Mouse (Mus musculus) heart, postnatal 4 days (tissue): ENCODE measurements at regions not wholly inside any gene's neighbourhood (a gene's known extent, or its start where the extent isn't known, plus 50 kb on each side); places are given as distances from the start of the nearest gene placed in this dataset.
A peak's percentile ranks its signal among the peaks of the same experiment; 100 is the strongest.
"Not testable (repeated sequence)": the region's sequence is repeated elsewhere in the genome, so short reads cannot be mapped to it uniquely, and the experiment has no call there.

Source experiments
- DNase-seq: peaks from one replicate; pipeline ENCODE4 v3.0.0; 2021

DNA sequence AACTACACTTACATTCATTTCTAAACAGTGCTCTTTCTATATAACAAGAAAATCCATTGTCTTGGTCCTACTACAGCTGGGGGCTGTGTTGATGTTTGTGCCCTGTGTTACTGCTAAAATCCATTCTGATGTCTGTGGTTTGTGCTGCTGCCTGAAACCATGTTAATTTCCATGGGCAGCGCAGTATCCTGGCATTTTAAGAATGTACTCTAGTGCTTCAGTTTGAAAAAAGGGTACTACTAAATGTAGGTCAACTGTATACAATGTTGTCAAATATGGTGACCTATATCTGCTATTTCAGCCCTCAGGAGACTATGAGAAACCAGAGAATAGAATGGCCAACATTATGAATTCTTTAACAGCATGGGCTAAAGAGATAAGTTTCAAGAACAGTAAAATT lies 1052.2 kb downstream of the Hace1 start:
- DNase-seq = no peak

DNA sequence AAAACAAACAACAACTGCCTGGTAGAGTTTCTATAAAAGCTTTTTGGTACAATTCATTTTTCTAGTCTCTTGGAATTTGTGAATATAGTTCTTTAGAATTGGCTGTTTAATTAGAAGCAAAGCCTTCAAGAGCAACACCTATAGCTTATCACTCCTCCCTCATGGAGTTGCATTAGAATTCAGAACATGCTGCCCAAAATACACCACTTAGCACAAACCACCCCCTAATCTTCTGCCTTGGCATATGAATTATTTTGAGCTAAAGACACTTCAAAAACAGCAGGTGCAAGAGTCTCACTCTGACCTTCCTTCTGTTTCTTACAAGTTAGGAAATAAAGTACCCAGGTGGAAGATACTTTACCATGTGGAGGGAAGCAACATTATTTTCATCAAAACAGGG lies 1085.4 kb downstream of the Hace1 start:
- DNase-seq = no peak

DNA sequence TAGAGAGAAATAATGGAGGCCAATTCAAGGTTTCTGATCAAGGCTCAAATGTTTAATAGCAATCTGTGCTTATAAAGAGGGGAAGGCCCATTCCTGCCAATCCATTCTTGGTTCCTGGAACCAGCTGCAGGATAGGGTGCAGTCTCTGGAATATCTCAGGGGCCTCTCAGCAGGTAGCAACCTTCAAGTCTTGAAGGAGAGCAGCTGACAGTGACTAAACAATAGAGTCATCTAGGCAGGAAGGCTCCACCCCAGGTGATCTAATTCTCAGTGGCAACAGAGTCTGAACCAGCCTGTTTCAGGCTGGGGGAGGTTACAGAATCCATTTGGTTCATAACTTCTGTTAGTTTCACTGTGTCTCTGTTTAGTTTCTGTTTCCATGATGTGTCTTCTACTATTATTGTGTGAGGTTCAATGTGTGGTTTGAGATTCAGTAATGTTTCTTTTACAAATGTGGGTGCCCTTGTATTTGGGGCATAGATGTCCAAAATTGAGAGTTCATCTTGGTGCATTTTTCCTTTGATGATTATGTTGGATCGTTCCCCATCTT lies 1112.3 kb downstream of the Hace1 start:
- not testable (repeated sequence) for DNase-seq

DNA sequence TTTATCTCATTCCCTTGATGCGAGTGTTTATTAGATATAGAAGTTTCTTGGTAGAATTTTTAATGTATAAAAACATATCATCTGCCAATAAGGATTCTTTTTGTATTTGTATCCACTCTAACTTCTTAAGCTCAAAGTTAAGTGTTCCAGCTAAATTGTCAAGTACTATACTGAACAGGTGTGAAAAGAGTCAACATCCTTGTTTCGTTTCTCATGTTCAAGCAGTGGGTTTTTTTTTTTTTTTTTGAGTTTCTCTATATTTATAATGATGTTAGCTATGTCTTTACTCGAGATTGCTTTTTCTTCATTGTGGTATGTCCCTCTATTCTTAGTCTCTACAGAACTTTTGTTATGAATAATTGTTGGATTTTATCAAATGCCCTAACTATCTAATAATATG lies 1115.0 kb downstream of the Hace1 start:
- DNase-seq = no peak

DNA sequence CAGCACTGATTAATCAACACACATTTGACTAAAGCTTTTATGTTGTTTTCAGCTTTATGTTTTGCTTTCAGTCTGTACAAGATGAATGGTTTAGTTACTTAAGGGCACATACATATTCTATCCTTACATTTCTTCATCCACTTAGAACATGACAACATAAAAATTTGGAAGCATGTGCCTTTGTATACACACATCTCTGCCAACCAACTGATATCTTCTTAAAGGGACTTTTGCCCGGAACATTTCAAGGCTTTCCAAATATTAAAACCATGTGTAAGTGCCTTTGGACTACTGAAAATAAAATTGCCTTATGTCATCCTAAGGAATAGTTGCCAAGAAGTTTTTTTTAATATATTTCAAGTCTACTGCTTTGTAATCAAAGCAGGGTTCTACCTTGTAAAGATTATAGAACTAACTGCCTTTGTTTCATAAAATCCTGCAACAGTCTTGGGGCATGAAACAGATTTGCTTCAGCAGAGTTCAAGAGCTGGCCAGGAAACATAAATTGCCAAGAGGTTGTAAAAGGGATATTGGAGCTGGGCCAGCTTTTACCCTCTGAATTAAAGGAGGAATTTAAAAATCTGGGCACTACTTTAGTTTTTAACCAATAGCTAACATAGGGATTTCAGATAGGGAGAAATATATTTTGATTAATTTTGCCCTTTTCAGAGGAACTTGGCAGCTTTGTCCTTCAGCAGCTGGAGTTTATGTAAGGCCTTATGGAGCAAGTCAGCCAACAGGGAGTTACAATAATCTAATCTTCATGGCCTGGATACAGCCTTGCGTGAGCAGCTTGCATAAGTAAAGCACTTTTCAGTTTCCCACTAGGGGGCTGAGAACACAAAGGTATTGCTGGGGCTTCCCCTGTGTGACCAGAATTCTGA lies 1120.0 kb downstream of the Hace1 start:
- peak; percentile 21 for DNase-seq

DNA sequence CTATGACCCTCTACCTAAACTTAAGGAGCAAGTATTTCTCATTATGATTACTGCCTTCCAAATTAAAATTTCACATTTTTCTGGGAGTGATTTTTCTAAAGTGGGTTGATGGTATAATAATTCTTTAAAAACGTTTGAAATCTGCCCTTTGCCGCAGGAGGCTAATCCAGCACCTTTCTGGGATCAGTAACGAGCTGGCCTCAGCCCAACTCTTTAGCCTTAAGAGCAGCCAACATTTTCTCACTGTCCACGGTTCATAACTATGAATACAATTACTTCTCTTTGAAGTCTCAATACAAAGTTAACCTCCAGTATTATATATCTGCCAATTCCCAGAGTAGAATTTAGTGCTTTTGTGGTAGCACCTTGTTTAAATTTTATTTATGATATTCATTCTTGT lies 1123.6 kb downstream of the Hace1 start:
- no peak for DNase-seq

DNA sequence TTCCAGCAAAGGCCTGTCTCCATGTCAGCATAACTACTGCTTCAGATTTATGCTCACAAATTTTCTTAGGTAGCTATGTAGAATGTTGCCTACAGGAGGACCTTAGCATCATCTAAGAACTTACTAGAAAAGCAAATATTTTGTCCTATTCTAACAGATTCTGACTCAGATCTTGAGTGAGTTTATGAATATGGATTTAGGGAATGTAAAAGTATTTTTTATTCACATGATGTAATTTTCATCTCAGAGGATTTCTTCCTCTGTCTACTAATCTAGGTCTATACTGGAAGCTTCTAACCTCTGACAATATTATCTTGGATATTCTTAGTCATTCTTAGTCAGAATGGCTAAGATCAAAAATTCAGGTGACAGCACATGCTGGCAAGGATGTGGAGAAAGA lies 1130.4 kb downstream of the Hace1 start:
- DNase-seq = not testable (repeated sequence)

DNA sequence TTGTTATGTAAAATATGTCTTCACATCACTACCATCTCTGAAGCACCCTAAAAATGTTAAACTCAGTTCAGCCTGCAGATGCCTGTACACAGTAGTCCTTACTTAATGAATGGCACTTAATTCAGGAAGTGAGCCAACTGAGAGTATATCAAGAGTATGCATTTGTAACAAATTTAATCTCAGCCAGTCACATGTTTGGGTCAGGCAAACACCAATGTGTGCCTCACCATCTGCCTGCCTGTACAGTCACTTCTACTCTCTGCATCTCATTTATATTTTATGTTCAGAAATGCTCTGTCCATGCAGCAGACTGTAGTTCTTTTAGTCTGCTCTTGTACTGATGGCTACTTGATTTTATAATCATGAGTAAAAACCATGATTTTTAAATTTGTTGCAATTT lies 1135.1 kb downstream of the Hace1 start:
- no peak for DNase-seq

DNA sequence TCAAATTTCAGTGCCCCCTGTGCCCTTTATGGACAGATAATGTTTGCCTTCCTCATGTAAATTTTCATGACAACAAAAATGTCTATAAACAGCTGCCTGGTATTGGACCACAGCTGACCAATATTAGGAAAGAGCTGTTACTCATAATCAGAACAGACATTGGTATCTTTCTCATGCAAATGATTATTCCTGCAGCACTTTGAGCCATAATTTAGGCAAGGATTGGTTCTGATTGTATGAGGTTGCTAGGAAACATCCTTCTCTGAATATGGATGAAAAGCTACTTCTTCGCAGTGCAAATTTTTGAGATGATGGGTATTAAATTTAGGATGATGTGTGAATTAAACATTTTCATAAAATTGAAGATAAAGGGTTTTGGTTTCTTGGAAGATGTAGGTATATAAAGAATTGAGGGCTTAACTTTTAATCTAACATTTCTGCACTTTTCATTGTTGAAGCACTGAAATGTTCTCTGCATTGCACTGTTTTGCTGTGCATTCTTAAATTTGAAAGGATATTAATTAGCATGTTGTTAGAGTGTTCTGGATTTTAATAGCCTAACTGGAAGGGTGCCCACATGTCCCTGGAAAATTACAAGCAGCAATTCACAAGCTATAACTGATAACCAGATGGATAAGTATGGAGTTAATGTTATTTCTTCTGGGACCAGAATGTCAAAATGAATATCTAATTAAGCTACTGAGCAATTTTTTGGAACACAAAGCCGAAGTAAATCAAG lies 1140.9 kb downstream of the Hace1 start:
- DNase-seq = no peak

DNA sequence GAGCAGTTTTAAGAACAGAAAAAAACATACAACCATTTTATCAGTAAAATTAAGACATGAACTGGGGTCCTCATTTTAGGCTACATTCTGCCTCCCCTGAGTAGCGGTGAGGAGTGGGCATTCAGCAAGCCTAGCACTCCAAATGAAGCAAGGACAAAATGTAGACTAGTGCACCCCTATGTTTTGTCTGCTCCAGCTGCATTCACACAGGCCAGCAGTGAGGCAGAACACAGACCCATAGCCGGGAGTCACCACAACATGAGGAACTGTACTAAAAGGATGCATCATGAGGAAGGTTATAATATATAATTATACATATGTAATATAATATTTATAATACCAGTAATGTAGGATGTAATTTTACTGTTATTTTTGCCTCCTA lies 1141.5 kb downstream of the Hace1 start:
- no peak for DNase-seq

DNA sequence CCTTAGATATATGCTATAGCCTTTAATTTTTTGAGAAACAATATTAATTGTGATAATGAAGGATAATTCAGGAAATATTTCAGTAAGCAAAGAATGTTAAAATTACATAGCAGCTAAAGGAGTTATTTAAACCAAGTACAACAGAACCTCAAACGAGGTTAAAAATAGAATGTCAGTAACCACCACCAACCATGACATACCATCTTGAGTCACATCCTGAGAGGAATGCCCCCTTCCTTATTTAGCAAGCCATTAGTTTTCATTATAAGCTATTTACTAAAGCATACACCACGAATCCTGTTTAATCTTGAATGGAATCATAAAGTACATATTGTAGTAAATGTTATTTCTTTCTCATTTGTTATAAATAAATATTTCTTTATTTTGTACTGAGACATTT lies 1146.0 kb downstream of the Hace1 start:
- no peak for DNase-seq

DNA sequence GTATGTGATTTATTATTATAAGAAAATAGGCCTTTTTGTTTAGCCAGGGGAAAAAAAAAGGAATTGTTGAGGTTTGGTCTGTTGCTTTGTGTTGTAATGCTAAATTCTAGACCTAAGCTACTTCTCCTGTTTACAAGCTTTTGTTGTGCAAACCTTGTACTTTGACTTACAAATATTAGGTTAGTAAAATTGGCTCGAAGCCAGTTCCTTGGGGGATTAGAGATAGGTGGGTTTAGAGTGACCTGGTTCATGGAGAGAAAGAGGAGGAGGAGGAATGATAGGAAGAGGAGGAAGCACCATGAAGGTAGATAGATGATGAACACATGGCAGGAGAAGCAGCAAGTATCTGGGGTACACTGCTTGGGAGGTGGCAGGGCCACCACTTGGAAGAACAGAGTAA lies 1153.0 kb downstream of the Hace1 start:
- DNase-seq = no peak

DNA sequence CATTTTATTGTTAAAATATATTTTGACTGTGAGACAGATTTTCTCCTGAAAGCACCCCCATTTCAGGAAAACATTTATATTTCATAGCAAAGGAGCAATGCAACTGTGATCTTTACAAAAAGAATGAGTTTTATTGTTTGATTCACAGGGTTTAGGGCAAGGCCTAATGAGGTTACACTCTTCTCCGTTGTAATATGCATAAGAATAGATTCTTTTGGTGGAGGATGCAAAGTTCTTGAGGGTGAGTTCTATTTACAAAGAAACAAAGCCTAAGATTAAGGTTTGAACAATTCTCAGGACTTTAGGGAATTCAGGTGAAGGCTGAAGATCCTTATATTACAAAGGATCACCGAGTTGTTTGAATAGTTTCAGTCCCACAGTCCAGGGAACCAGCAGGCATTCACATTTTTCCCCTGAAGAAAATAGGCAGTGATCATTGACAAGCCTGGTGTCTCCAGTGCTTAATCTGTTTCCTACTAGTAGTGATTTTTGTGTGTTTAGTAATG lies 1156.2 kb downstream of the Hace1 start:
- DNase-seq = no peak

DNA sequence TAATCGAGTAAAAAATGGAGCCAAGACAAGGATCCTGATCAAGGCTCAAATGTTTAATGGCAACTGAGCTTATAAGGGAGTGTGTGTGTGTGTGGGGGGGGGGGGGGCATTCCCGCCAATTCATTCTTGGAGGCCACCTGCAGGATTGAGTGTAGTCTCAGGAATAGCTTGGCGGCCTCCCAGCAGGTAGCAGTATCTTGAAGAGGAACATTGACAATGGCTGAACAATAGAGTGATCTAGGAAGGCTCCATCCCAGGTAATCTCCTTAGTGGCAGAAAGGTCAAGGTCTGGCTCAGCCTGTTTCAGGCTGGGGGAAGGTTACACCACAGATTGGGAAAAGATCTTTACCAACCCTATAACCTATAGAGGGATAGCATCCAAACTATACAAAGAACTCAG lies 1163.5 kb downstream of the Hace1 start:
- DNase-seq = no peak

DNA sequence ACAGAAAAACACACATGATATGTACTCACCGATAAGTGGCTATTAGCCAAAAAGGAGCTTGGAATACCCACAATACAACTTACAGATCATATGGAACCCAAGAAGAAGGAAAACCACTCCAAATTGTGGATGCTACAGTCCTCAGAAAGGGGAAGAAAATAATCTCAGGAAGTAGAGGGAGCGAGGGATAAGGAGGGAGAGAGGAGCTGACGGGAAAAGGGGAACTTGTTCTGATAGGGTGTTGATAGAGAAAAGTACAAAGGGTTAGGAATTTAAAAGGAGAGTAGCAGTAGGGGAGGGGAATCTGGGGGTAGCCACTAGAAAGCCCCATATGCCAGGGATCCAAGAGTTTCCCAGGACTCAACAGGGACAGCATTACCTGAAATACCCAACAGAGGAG lies 1164.5 kb downstream of the Hace1 start:
- DNase-seq = no peak

DNA sequence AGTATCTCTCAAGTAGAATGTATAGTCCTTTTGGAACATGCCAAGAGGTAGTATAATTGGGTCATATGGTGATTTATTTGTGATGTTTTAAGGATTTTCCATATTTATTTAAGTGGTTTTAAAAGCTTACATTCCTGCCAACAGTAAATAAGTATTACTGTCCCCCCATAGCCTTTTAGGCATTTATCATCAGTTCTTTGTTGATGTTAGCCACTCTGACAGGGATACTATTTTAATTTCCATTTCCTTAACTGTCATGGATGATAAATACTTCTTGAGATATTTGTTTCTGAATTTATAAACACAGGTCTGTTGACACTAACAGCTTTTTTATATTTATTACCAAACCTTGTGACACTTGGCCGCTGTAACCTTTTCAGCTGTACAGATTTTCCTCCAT lies 1183.3 kb downstream of the Hace1 start:
- DNase-seq = no peak

DNA sequence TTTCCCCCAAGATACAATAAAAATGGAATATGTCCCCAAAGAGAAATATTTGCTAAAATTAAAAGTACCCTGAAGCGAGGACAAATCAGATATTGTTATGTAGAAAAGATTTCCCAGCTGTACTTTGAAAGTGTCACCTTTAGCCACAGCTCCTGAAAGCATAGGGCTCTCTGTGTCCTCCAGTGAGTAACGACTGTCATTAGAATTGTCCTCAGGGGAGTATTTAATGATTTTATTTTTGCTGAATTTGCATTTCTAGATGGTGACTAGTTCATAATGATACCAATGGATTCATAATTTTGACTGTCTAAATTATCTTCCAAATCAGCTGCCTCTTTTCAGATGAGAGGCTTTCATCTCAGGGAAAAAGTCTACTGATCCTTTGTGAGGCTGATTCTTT lies 1201.1 kb downstream of the Hace1 start:
- DNase-seq = no peak

DNA sequence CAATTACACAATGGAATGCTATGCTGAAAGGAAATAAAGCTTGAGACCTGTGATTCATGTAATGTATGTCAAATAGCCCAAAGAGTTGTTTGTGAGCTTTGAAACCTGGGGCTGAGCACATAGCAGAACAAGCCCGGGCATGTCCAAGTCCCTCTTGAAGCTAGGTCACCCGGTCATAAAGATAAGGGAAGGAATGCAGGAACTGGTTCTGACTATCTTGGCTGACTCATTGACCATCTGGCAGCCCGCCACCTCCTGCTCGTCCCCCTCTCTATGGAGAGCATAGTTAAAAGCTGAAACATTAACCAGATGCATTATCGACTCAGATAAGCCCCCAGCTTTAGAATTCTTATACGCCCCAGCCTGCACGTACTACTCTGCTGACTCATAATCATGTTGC lies 1208.1 kb downstream of the Hace1 start:
- DNase-seq = peak; percentile 81

DNA sequence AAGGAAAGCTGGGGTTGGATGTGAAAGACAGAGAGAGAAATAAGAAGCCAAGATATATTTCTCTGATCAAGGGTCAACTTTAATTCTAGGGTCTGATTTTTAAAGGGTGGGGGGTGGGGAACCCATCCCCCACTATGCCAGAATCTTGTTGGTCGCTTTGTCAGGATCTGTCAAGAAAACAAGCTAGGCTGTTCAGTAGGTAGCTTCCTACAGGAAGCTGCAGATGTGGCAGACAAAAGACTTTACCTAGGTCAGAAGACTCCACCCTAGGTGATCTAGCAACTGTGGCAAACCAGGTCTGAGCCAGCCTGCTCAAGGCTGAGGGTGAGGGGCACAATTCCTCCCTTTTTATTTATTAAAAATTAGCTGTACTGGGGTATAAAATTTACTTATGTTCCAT lies 1236.6 kb downstream of the Hace1 start:
- no peak for DNase-seq

DNA sequence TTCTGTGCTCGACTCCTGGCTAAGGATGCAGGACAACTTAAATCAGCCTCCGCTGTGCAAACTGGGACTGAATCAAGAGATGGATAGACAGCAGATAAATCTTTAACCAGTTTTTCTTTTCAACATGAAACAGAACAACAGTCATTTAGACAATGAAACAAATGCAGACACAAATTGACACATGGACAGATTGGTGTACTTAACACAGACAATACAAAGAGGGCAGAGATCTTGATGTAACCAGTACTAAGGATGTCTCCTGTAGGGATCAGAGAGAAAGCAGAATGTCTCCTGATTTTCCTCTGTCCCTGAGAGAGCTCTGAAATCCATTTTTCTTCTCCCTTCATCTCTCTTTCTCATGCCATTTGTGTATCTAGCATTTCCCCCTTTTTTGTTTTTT lies 1241.5 kb downstream of the Hace1 start:
- no peak for DNase-seq

DNA sequence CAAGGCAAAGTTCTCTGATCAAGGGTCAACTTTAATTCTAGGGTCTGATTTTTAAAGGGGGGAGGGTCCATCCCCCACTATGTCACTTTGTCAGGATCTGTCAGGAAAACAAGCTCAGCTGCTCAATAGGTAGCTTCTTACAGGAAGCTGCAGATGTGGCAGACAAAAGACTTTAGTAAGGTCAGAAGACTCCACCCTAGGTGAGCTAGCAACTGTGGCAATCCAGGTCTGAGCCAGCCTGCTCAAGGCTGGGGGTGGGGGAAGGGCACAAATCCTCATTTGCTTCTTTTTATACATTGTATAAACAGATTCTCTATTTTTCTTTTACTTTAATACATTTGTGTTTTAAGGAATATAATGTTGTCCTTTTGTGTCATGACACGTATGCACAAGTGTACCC lies 1242.3 kb downstream of the Hace1 start:
- no peak for DNase-seq

DNA sequence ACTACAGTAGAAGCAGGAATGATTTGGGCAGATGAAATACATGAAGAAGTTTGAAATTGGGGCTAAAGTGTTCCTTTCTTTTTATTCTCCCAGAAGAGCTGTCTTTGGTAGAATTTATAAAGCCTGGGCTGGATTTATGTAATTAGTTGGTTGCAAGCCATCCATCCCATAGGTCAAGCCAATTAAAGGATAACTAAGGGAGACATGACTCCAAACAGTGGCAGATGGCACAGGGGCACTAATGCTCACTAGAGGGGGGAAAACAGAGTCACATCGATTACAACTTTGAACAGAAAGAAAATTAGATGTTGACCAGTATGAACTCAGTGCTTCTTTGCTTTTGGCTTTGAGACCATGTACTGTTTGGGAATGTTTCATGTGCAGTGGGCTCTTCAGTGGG lies 1246.2 kb downstream of the Hace1 start:
- no peak for DNase-seq

DNA sequence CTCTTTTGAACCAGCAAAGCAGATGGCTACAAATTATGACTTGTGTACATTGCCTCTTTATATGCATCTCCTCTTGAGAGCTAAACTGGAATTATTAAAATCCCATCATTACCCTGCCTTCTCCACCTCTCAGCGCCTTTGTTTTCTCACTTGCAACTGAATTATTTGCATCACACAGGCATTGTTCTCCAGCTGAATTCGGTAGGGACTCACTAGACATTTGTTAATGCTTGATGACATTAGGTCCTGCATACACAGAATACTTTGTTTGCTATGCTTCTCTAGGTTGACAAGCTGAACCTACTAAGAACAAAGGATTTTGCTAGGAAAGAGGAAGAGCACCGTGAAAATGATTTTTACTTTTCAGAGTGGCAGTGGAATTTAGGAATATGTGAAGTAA lies 1248.4 kb downstream of the Hace1 start:
- DNase-seq = no peak

DNA sequence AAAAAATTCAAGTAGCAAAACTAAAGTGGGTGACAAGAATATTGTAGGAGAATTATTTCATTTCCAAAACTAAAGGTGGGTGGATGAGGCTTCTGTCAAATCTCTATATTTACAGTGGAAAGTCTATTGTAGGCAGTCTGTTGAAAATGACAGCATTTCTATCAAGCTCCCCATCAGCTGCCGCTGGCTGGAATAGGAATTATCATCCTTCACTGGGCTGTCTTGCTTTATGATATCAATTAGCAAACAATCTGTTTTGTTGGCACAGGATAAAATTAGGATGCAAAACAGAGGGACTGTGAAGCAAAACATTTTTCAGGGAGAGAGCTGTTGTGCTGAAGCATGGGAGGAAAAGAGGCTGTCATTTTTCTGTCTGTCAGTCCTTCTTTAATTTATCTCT lies 1249.0 kb downstream of the Hace1 start:
- no peak for DNase-seq
